Mouse (Mus musculus) forebrain, embryonic 14.5 days (tissue): ENCODE results near the gene Slc1a4. TPM values are rescaled to one million over a fixed set of nuclear protein-coding genes. Genes with fewer than 3 reads are reported as not detected.
A peak's percentile ranks its signal among the peaks of the same experiment; 100 is the strongest.

Experiments used
- ATAC-seq: fragments of 200-750 bp; cut with Nextera tagmentation; 2 replicates; pipeline ENCODE4 v1.8.0; 2017; ENCODE audit warnings: mild to moderate bottlenecking, moderate library complexity
- DNase-seq: peaks from one replicate; pipeline ENCODE4 v3.0.0-alpha.2; 2015; ENCODE audit warnings: low spot score
- H3K27ac ChIP-seq: fragments of 300-500 bp; sonication (generic); 2 replicates; pipeline ENCODE4 v1.5.1; 2014; ENCODE audit warnings: low read depth, mild to moderate bottlenecking, control low read depth, low read length, moderate library complexity
- H3K27me3 ChIP-seq: fragments of 300-500 bp; sonication (generic); replicated peaks from 2 replicates; pipeline ENCODE4 v1.6.1; 2014; ENCODE audit warnings: low read length, control low read depth, mixed read lengths; ENCODE audit not compliant: control insufficient read depth, insufficient read depth
- H3K36me3 ChIP-seq: fragments of 300-500 bp; sonication (generic); 2 replicates; pipeline ENCODE4 v1.6.1; 2014; ENCODE audit warnings: low read length, control low read depth; ENCODE audit not compliant: control insufficient read depth, insufficient read depth
- H3K4me1 ChIP-seq: fragments of 300-500 bp; sonication (generic); 2 replicates; pipeline ENCODE4 v1.6.1; 2014; ENCODE audit warnings: antibody characterized with exemption, low read length, control low read depth; ENCODE audit not compliant: control insufficient read depth, insufficient read depth
- H3K4me2 ChIP-seq: fragments of 300-500 bp; sonication (generic); 2 replicates; pipeline ENCODE4 v1.6.1; 2014; ENCODE audit warnings: mild to moderate bottlenecking, control low read depth, low read length
- H3K4me3 ChIP-seq: fragments of 300-500 bp; sonication (generic); 2 replicates; pipeline ENCODE4 v1.5.1; 2014; ENCODE audit warnings: low read depth, low read length, control low read depth
- H3K9ac ChIP-seq: fragments of 300-500 bp; sonication (generic); 2 replicates; pipeline ENCODE4 v1.6.1; 2014; ENCODE audit warnings: mild to moderate bottlenecking, low read length, control low read depth, moderate library complexity
- H3K9me3 ChIP-seq: fragments of 300-500 bp; sonication (generic); replicated peaks from 2 replicates; pipeline ENCODE4 v1.6.1; 2016; ENCODE audit warnings: low read length, control low read depth, mixed read lengths; ENCODE audit not compliant: control insufficient read depth
- WGBS: fragments of 180-500 bp; shearing (Covaris S2); extraction: QIAGEN DNeasy Blood & Tissue Kit; methylation state at CpG from one replicate; pipeline ENCODE4 v1.1.7; 2014; 5-methylcytosine and 5-hydroxymethylcytosine counted together
- polyA plus RNA-seq: library from polyadenylated mRNA; unstranded; fragments of >200 nt; fragmentation: Nextera tagmentation; extraction: Ambion mirVana; gene quantifications from 2 replicates; pipeline ENCODE4 v1.2.1, GENCODE M21; 2014

Gene Slc1a4
- polyA plus RNA-seq, 1 experiment from 2014 or later: 42.7 TPM

DNA sequence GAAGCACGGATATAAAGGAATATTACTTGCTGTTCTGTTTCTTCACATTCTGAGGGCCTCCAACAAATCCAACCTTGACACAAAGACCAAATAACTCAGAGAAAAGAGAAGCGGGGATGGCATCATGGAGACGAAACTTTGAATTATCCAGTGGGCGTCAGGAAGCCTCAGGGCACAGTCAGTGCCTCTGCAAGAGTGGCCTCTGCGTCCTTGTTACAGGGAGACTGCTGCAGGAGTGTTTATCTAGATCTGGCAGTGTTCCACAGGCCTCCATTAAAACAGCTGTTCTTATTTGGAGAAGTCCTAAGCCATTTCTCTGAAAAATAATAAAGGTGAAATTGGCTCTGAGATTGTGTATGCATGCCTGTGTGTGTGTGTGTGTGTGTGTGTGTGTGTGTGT lies 51.5 kb downstream of the Slc1a4 start:
- Histone ChIP-seq H3K9me3 (no peaks in the 10 kb centered on the region), H3K36me3 (no peaks in the 10 kb centered on the region), H3K9ac (no peak overlapping the region), H3K4me3 (no peak overlapping the region), H3K27ac (no peak overlapping the region), H3K27me3 (no peaks in the 10 kb centered on the region), H3K4me1 (no peaks in the 10 kb centered on the region), H3K4me2 (no peak overlapping the region)
- 82% methylated on average over 5 of the region's 5 CpGs for WGBS
- DNase-seq (no peak), ATAC-seq (no peak)

DNA sequence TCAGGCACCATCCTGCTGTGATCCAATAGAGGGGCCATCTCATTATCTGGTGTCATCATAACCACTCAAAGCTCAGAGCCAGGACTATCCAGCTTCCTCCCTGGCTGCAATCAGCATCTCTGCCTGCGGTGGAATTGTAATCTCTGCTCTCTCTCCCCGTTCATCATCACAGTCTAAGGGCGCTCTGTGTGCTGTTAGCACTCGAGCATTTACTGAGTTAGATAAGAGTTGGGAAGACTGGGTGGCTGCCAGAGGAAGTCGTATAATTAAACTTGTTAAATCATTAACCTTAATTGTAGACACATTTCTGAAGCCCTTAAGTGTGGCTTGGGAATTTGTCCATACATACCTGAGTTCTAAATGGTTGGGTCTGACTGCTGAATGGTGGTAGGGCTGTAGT lies 53.8 kb downstream of the Slc1a4 start:
- Histone ChIP-seq H3K9ac (no peak overlapping the region), H3K4me1 (no peaks in the 10 kb centered on the region), H3K36me3 (no peaks in the 10 kb centered on the region), H3K4me2 (no peak overlapping the region), H3K9me3 (no peaks in the 10 kb centered on the region), H3K27me3 (no peaks in the 10 kb centered on the region), H3K27ac (no peak overlapping the region), H3K4me3 (no peak overlapping the region)
- DNase-seq (peak; percentile 2), ATAC-seq (no peak)
- WGBS: 80% methylated on average over 5 of the region's 5 CpGs

DNA sequence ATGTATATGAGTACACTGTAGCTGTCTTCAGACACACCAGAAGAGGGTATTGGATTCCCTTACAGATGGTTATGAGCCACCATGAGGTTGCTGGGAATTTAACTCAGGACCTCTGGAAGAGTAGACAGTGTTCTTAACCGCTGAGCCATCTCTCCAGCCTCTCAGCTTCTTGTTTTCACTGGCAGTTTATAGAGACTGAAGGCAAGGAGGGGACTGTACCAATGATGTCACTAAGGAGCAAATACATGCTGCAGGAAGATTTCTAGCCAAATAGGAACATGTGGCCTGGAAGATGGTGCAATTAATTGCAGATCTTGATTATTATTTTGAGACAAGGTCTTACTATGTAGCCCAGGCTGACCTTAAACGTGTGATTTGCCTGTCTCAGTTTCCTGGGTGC lies 55.4 kb downstream of the Slc1a4 start:
- Histone ChIP-seq H3K4me1 (no peaks in the 10 kb centered on the region), H3K9ac (no peak overlapping the region), H3K4me3 (no peak overlapping the region), H3K36me3 (no peaks in the 10 kb centered on the region), H3K27ac (no peak overlapping the region), H3K4me2 (no peak overlapping the region), H3K9me3 (no peaks in the 10 kb centered on the region), H3K27me3 (no peaks in the 10 kb centered on the region)
- ATAC-seq (no peak), DNase-seq (no peak)
- WGBS: 77% methylated on average over 2 of the region's 2 CpGs

DNA sequence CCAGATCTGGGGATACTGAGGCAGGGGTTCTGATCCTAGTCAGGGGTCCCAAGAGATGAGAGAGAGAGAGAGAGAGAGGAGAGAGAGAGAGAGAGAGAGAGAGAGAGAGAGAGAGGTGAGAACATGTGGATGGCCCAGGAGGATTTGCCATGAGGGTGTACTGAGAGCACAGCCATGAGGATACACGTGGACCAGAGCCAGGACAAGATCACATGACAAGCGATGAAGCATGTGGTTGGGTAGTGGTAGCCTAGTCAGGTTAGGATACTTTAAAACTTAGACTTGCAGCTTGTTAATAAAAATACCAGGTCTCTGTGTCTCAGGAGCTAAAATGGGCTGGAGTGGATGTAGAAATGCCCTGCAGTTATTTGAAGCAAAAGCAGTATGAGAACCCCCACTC lies 56.5 kb downstream of the Slc1a4 start:
- WGBS: 65% methylated on average over 2 of the region's 2 CpGs
- Histone ChIP-seq H3K9ac (no peak overlapping the region), H3K4me1 (no peaks in the 10 kb centered on the region), H3K4me2 (no peak overlapping the region), H3K27ac (no peak overlapping the region), H3K4me3 (no peak overlapping the region), H3K27me3 (no peaks in the 10 kb centered on the region), H3K36me3 (no peaks in the 10 kb centered on the region), H3K9me3 (no peaks in the 10 kb centered on the region)
- ATAC-seq (no peak), DNase-seq (no peak)

DNA sequence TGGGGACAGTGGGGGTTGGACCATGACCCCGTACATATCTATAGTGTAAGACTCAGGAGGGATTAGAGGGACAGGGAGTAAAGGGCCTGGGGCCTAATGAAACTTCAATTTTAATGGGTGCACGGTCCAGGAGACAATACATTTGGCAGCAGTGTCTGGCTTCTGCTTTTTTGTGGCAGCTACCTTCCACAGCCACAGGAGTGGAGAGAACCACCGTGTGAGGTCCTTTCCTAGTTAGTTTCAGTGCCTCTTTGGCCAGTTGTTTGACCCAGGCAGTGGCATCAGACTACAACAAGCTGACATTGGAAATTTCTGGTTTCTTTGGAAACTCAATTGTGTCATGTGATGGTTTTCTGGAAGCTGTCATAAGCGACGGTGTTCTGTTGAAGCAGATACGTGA lies 62.6 kb downstream of the Slc1a4 start:
- Histone ChIP-seq H3K9me3 (no peaks in the 10 kb centered on the region), H3K4me2 (no peak overlapping the region), H3K27ac (no peak overlapping the region), H3K27me3 (no peaks in the 10 kb centered on the region), H3K36me3 (no peaks in the 10 kb centered on the region), H3K4me1 (no peaks in the 10 kb centered on the region), H3K9ac (no peak overlapping the region), H3K4me3 (no peak overlapping the region)
- 78% methylated on average over 6 of the region's 6 CpGs for WGBS
- ATAC-seq (no peak), DNase-seq (no peak)

DNA sequence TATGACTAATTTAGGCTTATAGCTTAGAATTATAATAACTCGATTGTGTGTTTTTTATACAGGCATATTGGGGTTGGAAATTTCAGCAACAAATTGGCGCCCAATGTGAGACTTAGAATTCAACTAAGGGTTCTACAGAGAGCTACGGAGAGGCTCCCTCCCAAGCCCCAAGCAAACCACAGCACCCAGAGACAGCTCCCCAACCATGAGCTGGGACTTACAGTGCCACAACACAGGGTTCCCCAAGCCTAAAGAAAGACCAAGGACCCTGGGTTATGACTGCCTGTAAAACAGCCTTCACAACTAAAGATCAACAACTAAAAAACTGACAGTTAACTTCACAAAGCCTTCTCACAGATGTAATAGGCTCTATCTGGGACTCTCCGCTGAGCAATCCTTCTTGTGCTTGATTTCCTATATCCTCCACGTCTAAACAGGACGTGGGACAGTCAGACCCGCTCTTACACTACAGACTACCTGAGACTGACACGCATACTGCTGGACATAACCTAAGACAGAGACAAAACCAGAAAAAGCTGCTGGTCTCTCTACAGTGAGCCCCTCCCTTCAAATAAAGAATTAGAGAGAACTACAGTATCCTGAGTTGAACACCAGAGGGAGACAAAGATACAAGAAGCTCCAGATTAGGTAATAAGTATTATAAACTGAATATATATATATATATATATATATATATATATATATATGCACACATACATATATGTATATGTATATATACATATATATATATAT lies 69.7 kb downstream of the Slc1a4 start:
- ATAC-seq (peak; percentile 71), DNase-seq (peak; percentile 73)
- no peak overlapping the region for H3K27ac ChIP-seq
- H3K4me3 ChIP-seq: no peak overlapping the region
- no peak overlapping the region for H3K9ac ChIP-seq
- H3K4me1 ChIP-seq: no peaks in the 10 kb centered on the region
- H3K4me2 ChIP-seq: no peak overlapping the region
- 55% methylated on average over 8 of the region's 8 CpGs for WGBS
- H3K36me3 ChIP-seq: no peaks in the 10 kb centered on the region
- H3K27me3 ChIP-seq: no peaks in the 10 kb centered on the region
- no peaks in the 10 kb centered on the region for H3K9me3 ChIP-seq

DNA sequence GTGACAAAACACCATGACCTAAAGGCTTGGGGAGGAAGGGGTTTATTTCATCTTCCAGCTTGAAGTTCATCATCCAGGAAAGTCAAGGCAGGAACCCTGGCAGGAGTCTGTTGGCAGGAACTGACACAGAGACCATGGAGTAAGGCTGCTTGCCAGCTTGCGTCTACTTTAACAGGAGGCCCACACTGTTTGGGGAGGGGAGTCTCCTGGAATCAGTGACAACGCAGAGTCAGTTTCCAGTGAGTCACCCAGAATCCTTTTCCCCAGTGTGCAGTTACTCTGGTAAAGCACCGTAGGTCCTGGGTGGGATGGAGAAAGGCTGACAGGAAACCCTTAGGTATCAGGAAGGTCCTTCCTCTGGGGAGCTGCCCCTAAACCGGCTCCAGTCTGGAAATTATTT lies 77.7 kb downstream of the Slc1a4 start:
- no peaks in the 10 kb centered on the region for H3K27me3 ChIP-seq
- 87% methylated on average over 4 of the region's 4 CpGs for WGBS
- no peaks in the 10 kb centered on the region for H3K36me3 ChIP-seq
- no peak overlapping the region for H3K27ac ChIP-seq
- no peaks in the 10 kb centered on the region for H3K9me3 ChIP-seq
- DNase-seq (no peak), ATAC-seq (no peak)
- no peak overlapping the region for H3K9ac ChIP-seq
- H3K4me1 ChIP-seq: no peaks in the 10 kb centered on the region
- H3K4me3 ChIP-seq: no peak overlapping the region
- no peak overlapping the region for H3K4me2 ChIP-seq

DNA sequence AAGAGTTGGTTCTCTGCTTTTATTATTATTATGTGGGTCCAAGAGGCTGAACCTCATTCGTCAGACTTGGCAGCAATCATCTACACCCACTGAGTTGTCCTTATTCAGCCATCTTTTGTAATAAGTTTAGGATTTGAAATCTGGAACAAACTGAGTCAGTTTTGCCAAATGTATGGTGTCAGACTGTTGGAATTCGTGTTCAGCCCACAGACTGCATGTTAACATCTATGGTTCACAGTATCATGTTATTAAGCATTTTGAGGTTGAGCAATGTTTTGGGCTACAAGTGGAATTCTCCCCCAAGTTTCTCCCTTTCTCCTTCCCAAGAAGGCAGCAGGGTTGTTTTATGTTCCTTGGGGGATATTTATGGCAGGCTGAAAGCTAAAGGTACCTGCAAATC lies 79.4 kb downstream of the Slc1a4 start:
- Histone ChIP-seq H3K4me2 (no peak overlapping the region), H3K4me1 (peaks cover 4% of the 10 kb centered on the region; the same call in 1 of the 2 replicates), H3K9me3 (no peaks in the 10 kb centered on the region), H3K27me3 (no peaks in the 10 kb centered on the region), H3K4me3 (no peak overlapping the region), H3K9ac (no peak overlapping the region), H3K27ac (no peak overlapping the region), H3K36me3 (no peaks in the 10 kb centered on the region)
- DNase-seq (no peak), ATAC-seq (no peak)
- WGBS: 68% methylated on average over 2 of the region's 2 CpGs
